Mouse (Mus musculus): ENCODE results near the gene Wdr92. TPM values are rescaled to one million over a fixed set of nuclear protein-coding genes. Genes with fewer than 3 reads are reported as not detected.

The Wdr92 gene
- total RNA-seq, 2 experiments from 2014 or later, result 13.5 to 14.1 TPM

Other genes starting within 250 kb of the Wdr92 start
- gene Fbxo48, start 230.7 kb upstream of the Wdr92 start, total RNA-seq (2021), result under 1 TPM; 0.32 to 0.33 TPM
- gene Cnrip1, start 130.5 kb upstream of the Wdr92 start, total RNA-seq (2021), result 10 to 100 TPM; 13.5 to 15.5 TPM
- gene Plek, start 129.7 kb upstream of the Wdr92 start, total RNA-seq (2021), result 1 to 10 TPM; 5.3 to 7.1 TPM
- gene Ppp3r1, start 22.8 kb upstream of the Wdr92 start, total RNA-seq (2021), result 100 to 1,000 TPM in 1 of 2 experiments, 10 to 100 TPM in 1; 79.9 to 106 TPM
- gene Pno1, start 29.5 kb downstream of the Wdr92 start, total RNA-seq (2021), result 10 to 100 TPM; 51.9 to 56.6 TPM
- gene C1d, start 75.5 kb downstream of the Wdr92 start, total RNA-seq (2021), result 10 to 100 TPM; 43.2 to 57.4 TPM

All from adrenal gland, adult 18-20 months (tissue).